Comparison of ENCODE assay signal across 14 mouse cellular contexts in the genomic region with DNA sequence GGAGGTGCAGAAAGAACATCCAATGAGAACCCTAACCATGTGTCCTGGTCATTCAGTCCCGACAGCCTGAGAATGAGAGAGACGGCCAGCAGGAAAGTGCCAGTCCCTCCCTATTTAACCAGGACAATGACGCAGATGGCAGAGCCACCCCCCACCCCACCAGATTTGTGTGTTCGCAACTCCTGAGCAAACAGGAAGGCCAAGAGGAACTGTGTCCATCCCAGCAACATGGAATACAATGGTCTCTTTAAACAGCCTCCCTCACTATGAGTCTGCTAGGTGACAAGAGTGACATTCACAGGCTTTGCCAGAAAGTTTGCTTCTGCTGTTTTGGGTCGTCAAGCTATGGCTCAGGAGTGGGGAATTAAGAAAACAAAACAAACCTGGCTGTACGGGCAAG.
A peak's percentile ranks its signal among the peaks of the same experiment; 100 is the strongest.
DNase-seq lines count a peak whose midpoint lies in the region; ATAC-seq and TF ChIP-seq lines count a peak whose summit lies in the region.
"Had no signal": no experiment of that assay in that cellular context is flagged by ENCODE, and none has a peak within 500 bp of the region (broad histone marks: within the 10 kb centered on the region; RNA-seq: fewer than 3 reads in every experiment).

No protein-coding gene starts in this region.

- peaks cover 4% of the 10 kb centered on the region for H3K4me1 ChIP-seq in testis, adult 2 months (ENCODE audit: control insufficient read depth, insufficient read depth, low read length)

- no peak for DNase-seq in gastrocnemius, adult 2 months
- no peak for DNase-seq in gastrocnemius, postnatal 14 days
- no peak for DNase-seq in testis, postnatal 14 days (ENCODE audit: low spot score)
- peak; percentile 44 for DNase-seq in kidney, postnatal 14 days
- no peak for DNase-seq in urinary bladder, postnatal 14 days (ENCODE audit: low spot score)
- no peak for DNase-seq in right cerebral cortex, postnatal 36 days (ENCODE audit: low spot score in 2 of 2)
- DNase-seq: adrenal gland, postnatal 36 days; cerebellum, postnatal 14 days; midbrain, embryonic 14.5 days; retina, postnatal 1 day; thymus, adult 2 months had no signal

- TF ChIP-seq CTCF in gastrocnemius, adult 2 months (IDR thresholded peaks at IDR 0.05), result no peak
- TF ChIP-seq CTCF in testis, adult 2 months (IDR thresholded peaks at IDR 0.05; ENCODE audit: control insufficient read depth, insufficient read depth, insufficient replicate concordance, low read depth, low read length), result no peak

- TF ChIP-seq POLR2A in testis, adult 2 months (IDR thresholded peaks at IDR 0.05; ENCODE audit: control insufficient read depth, low read depth, low read length), result no peak

- H3K4me3 ChIP-seq in gastrocnemius, adult 2 months, result no peak overlapping the region
- peak overlapping the region; percentile 11 for H3K4me3 ChIP-seq in testis, adult 2 months (ENCODE audit: control insufficient read depth, low read depth, low read length)
- H3K4me3 ChIP-seq: limb, embryonic 12.5 days had no signal

- H3K27ac ChIP-seq in gastrocnemius, adult 2 months, result peak overlapping the region; percentile 65
- H3K27ac ChIP-seq in testis, adult 2 months (ENCODE audit: control insufficient read depth, insufficient read depth, low read depth, low read length), result no peak overlapping the region
- H3K27ac ChIP-seq: limb, embryonic 12.5 days had no signal

- H3K36me3 ChIP-seq in testis, adult 2 months (ENCODE audit: control insufficient read depth, insufficient read depth, low read length), result no peaks in the 10 kb centered on the region
- H3K36me3 ChIP-seq: limb, embryonic 12.5 days had no signal

- ATAC-seq in erythroblast, adult 5-6 weeks (replicated peaks; ENCODE audit: low FRiP score, poor library complexity, severe bottlenecking), result no peak

- H3K27me3 ChIP-seq in testis, adult 2 months (ENCODE audit: control insufficient read depth, insufficient read depth, low read length), result no peaks in the 10 kb centered on the region
- H3K27me3 ChIP-seq: limb, embryonic 12.5 days had no signal

- intact Hi-C loops in gastrocnemius, adult 2 months (cut with DNase I), result no loop called here
- intact Hi-C loops in gastrocnemius, postnatal 14 days (cut with DNase I; ENCODE audit: low total_unique reads), result no loop called here
